Mouse (Mus musculus) yolk sac, embryonic 10.5 days (tissue): ENCODE results near the gene Osm.

Source experiments
- DNase-seq: peaks from one replicate; pipeline ENCODE4 v3.0.0-alpha.2; 2017; ENCODE audit warnings: low spot score

Gene Osm

GRCm38 (mm10) chr11:4270744-4271459 lies 34.7 kb downstream of the Osm start:
- DNase-seq: no peak

- DNase-seq: no peak
Observed at GRCm38 (mm10) chr11:4271544-4271943, 35.3 kb downstream of the Osm start.

- DNase-seq: peak; percentile 28
Observed at GRCm38 (mm10) chr11:4276411-4276861, 40.2 kb downstream of the Osm start.

GRCm38 (mm10) chr11:4279909-4280308 lies 43.7 kb downstream of the Osm start:
- DNase-seq: no peak

- no peak for DNase-seq
Observed at GRCm38 (mm10) chr11:4281852-4282251, 45.6 kb downstream of the Osm start.

- peak; percentile 79 for DNase-seq
Observed at GRCm38 (mm10) chr11:4283627-4284026, 47.4 kb downstream of the Osm start.

GRCm38 (mm10) chr11:4289280-4289679 lies 53.1 kb downstream of the Osm start:
- no peak for DNase-seq
